Mouse (Mus musculus): ENCODE data around the gene Cbx7. TPM values are rescaled to one million over a fixed set of nuclear protein-coding genes. Genes with fewer than 3 reads are reported as not detected.

Cbx7 gene
- 9.9 and 32.8 TPM in 2 replicates for polyA plus RNA-seq (2012; rRNA removed)

DNA sequence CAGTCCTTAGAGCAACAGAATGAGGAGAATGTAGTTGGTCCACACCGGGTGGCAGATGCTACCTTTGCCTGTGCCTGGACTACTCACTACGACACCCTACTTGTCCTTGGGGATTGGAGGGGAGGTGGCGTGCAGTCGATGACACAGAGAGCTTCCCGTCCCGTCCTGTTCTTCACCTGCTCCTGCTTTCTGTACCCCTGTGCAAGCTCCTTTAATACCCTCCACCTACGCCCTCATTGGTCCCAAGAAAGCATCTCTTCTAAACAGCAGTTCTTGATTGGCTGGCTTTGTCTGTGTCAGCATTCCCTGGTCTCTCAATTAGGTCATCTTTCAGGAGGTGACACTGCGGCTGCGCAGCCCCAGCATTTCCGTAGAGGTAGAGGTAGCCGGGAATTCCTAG lies at the start of gene Cbx7:
TSS of gene Cbx7 (minus strand) at position 180 of the 400 bp plus-strand sequence.
- TF ChIP-seq CTCF (IDR thresholded peaks at IDR 0.05; ENCODE audit: extremely low read depth, insufficient read length, insufficient replicate concordance, low read depth, low read length) (no peak), POLR2A (IDR thresholded peaks at IDR 0.05; ENCODE audit: low read depth, low read length) (no peak)
- H3K27ac ChIP-seq (ENCODE audit: insufficient read depth, low read depth, low read length) = no peak within 1 kb of the TSS
- no peaks in the 10 kb centered on the region for H3K27me3 ChIP-seq (ENCODE audit: control insufficient read depth, insufficient read depth, low read length)
- WGBS = 95% methylated on average over 11 of the region's 11 CpGs
- H3K4me1 ChIP-seq (ENCODE audit: control insufficient read depth, insufficient read depth, insufficient read length, low read length) = no peaks in the 10 kb centered on the region
- no peaks in the 10 kb centered on the region for H3K36me3 ChIP-seq (ENCODE audit: control insufficient read depth, insufficient read depth, low read length)
- H3K4me3 ChIP-seq (ENCODE audit: low read depth, low read length) = no peak within 1 kb of the TSS

DNA sequence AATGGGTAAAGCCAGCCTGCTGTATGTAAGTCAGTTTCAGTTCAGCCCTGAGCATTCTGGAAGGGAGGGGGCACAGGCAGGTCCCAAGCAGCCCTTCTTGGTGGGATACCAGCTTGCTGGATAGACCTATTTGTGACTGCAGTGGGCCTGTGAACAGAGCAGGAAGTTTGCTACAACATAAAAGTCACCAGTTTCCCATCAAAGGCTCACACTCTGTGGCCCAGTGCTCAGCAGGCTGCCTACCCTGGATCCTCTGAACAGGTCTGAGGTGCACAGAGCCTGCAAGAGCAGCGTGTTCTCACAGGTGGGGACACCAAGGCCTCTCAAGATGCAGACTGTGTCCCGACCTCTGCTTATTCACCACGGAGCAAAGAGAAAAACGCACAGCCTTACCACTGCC lies 49.6 kb upstream of the Cbx7 start:
- H3K4me1 ChIP-seq (ENCODE audit: control insufficient read depth, insufficient read depth, insufficient read length, low read length) = peaks cover 2% of the 10 kb centered on the region; the same call in 1 of the 2 replicates
- WGBS = 64% methylated on average over 4 of the region's 4 CpGs
- H3K4me3 ChIP-seq (ENCODE audit: low read depth, low read length) = no peak overlapping the region
- TF ChIP-seq CTCF (IDR thresholded peaks at IDR 0.05; ENCODE audit: extremely low read depth, insufficient read length, insufficient replicate concordance, low read depth, low read length) (no peak), POLR2A (IDR thresholded peaks at IDR 0.05; ENCODE audit: low read depth, low read length) (no peak)
- H3K27ac ChIP-seq (ENCODE audit: insufficient read depth, low read depth, low read length) = no peak overlapping the region
- no peaks in the 10 kb centered on the region for H3K36me3 ChIP-seq (ENCODE audit: control insufficient read depth, insufficient read depth, low read length)
- no peaks in the 10 kb centered on the region for H3K27me3 ChIP-seq (ENCODE audit: control insufficient read depth, insufficient read depth, low read length)

DNA sequence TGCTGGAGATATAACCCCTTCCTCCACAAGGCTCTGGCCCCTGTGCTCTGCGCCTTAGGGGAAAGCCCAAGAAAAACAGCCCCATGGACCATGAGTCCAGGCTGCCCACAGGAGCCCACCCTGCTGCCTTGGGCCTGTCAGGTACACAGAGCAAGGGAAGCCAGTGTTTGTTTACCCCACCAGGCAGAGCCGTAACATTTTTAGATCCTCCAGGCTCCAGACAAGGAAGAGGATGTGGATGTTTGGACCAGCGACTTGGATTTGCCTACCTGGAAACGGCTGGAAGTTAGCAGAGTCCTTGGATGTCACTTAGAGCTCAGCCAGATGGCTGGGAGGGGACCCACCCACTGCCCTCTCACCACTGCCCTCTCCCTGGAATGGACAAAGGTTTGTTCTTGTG lies 48.7 kb upstream of the Cbx7 start:
- peaks cover 6% of the 10 kb centered on the region for H3K27me3 ChIP-seq (ENCODE audit: control insufficient read depth, insufficient read depth, low read length)
- H3K4me3 ChIP-seq (ENCODE audit: low read depth, low read length) = no peak overlapping the region
- WGBS = 61% methylated on average over 4 of the region's 4 CpGs
- H3K4me1 ChIP-seq (ENCODE audit: control insufficient read depth, insufficient read depth, insufficient read length, low read length) = no peaks in the 10 kb centered on the region
- no peak overlapping the region for H3K27ac ChIP-seq (ENCODE audit: insufficient read depth, low read depth, low read length)
- no peaks in the 10 kb centered on the region for H3K36me3 ChIP-seq (ENCODE audit: control insufficient read depth, insufficient read depth, low read length)
- TF ChIP-seq CTCF (IDR thresholded peaks at IDR 0.05; ENCODE audit: extremely low read depth, insufficient read length, insufficient replicate concordance, low read depth, low read length) = no peak
- no peak for TF ChIP-seq POLR2A (IDR thresholded peaks at IDR 0.05; ENCODE audit: low read depth, low read length)

DNA sequence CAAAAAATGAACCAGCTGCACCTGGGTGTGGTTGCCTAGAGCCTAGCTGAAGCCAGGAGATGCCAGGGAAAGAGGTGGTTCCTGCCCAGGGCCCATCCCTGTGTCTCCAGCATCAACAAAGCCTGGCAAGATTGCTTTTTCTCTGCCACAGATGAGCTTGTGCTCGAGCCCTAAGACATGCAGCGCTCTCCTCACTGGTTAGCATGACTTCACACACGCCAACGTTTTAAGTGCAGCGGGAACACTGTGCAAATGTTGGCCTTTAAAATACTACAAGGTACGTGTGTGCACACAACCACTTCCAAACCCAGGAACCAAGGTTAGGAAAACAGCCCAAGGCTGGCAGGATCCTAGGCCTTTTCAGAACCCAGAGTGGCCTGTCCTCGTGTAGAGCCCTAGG lies 48.3 kb upstream of the Cbx7 start:
- WGBS = 83% methylated on average over 7 of the region's 7 CpGs

DNA sequence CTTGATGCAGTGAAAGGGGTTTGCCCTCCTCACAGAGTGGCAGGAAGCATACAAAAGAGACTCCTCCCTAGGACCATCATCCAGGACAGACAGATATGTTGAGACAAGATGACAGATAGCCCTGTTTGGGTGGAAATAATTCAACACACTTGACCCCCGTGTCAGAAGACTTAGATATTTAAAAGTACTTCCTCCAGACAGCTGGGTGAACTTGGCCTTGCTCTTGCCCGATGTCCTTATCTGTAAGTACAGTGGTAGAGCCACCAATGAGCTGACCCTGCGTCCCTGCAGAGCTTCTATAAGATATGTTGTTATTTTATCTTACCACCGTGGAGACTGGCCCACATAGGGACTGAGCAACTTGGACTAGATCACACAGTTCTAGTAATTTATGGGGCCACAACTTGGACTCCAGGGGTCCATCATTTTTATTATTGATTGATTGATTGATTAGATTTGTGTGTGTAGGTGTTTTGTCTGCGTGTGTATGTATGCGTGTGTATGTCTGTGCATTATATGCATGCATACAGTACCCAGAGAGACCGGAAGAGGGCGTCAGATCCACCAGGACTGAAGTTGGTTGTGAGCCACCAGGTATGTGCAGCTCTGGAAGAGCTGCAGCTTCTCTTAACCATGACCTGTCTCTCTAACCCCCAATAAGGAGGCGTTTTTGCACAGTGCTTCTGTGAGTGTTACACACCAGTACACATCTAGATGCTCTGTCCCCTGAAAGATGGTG lies 45.8 kb upstream of the Cbx7 start:
- 80% methylated on average over 9 of the region's 9 CpGs for WGBS

More for the DNA sequence above, 48.3 kb upstream of the Cbx7 start:
- TF ChIP-seq CTCF (IDR thresholded peaks at IDR 0.05; ENCODE audit: extremely low read depth, insufficient read length, insufficient replicate concordance, low read depth, low read length) = no peak
- Histone ChIP-seq H3K4me3 (ENCODE audit: low read depth, low read length) (no peak overlapping the region), H3K27me3 (ENCODE audit: control insufficient read depth, insufficient read depth, low read length) (peaks cover 10% of the 10 kb centered on the region), H3K4me1 (ENCODE audit: control insufficient read depth, insufficient read depth, insufficient read length, low read length) (no peaks in the 10 kb centered on the region), H3K36me3 (ENCODE audit: control insufficient read depth, insufficient read depth, low read length) (no peaks in the 10 kb centered on the region), H3K27ac (ENCODE audit: insufficient read depth, low read depth, low read length) (no peak overlapping the region)

DNA sequence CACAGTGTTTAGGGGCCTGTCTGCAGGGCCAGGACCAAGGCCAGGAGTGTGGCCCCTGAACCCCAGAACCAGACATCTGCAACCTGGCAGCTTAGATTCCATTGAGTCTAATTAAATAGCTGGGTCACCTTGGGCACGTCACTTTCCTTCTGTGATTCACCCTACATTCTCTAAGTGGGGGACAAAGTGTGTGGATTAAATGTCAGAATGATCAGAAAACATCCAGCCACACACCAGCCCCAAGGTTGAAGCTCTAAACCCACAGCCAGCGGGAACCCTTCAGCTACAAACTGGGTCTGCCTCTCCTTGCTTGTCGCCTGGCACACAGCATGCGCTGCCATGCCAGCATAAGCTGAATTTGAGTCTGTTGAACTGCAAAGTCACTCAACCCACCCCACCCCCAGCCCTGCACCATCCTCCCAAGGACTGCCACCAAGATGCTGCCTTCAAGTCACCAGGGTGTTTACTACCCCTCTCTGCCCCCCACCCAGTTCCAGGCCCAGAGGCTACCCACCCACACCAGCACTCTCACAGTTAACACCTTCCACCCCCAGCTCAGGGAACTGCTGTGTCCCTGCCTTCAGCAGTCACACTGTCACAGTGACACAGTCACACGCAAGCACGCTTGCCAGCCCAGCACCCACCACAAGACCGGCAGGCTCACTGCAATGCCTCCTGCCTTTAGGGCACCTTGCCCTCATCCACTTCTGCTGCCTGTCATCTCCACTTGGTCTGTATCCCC lies 44.5 kb upstream of the Cbx7 start:
- H3K27me3 ChIP-seq (ENCODE audit: control insufficient read depth, insufficient read depth, low read length) = peaks cover 25% of the 10 kb centered on the region
- no peak overlapping the region for H3K4me3 ChIP-seq (ENCODE audit: low read depth, low read length)
- WGBS = 84% methylated on average over 7 of the region's 7 CpGs
- TF ChIP-seq CTCF (IDR thresholded peaks at IDR 0.05; ENCODE audit: extremely low read depth, insufficient read length, insufficient replicate concordance, low read depth, low read length) = no peak
- TF ChIP-seq POLR2A (IDR thresholded peaks at IDR 0.05; ENCODE audit: low read depth, low read length) = no peak
- H3K27ac ChIP-seq (ENCODE audit: insufficient read depth, low read depth, low read length) = no peak overlapping the region
- H3K36me3 ChIP-seq (ENCODE audit: control insufficient read depth, insufficient read depth, low read length) = no peaks in the 10 kb centered on the region
- H3K4me1 ChIP-seq (ENCODE audit: control insufficient read depth, insufficient read depth, insufficient read length, low read length) = peaks cover 7% of the 10 kb centered on the region; the same call in 1 of the 2 replicates

More for the DNA sequence above, 45.8 kb upstream of the Cbx7 start:
- TF ChIP-seq CTCF (IDR thresholded peaks at IDR 0.05; ENCODE audit: extremely low read depth, insufficient read length, insufficient replicate concordance, low read depth, low read length) (no peak), POLR2A (IDR thresholded peaks at IDR 0.05; ENCODE audit: low read depth, low read length) (no peak)
- Histone ChIP-seq H3K27me3 (ENCODE audit: control insufficient read depth, insufficient read depth, low read length) (peaks cover 25% of the 10 kb centered on the region), H3K36me3 (ENCODE audit: control insufficient read depth, insufficient read depth, low read length) (no peaks in the 10 kb centered on the region), H3K27ac (ENCODE audit: insufficient read depth, low read depth, low read length) (no peak overlapping the region), H3K4me3 (ENCODE audit: low read depth, low read length) (no peak overlapping the region), H3K4me1 (ENCODE audit: control insufficient read depth, insufficient read depth, insufficient read length, low read length) (peaks cover 7% of the 10 kb centered on the region; the same call in 1 of the 2 replicates)

Data from small intestine, adult 2 months (tissue).